Mouse (Mus musculus) CH12.LX (cell line): ENCODE measurements around the gene Ptx4. TPM values are rescaled to one million over a fixed set of nuclear protein-coding genes. Genes with fewer than 3 reads are reported as not detected.

Experiments
- DNase-seq: peaks from one replicate; pipeline ENCODE4 v3.0.0-alpha.2; 2013; ENCODE audit errors: extremely low read depth
- H3K27ac ChIP-seq: 2 replicates; pipeline ENCODE4 v1.5.1; 2012; ENCODE audit warnings: low read depth, mild to moderate bottlenecking, control low read depth, moderate library complexity; ENCODE audit not compliant: insufficient read depth
- H3K27me3 ChIP-seq: replicated peaks from 2 replicates; pipeline ENCODE3; 2012; ENCODE audit warnings: inconsistent platforms
- H3K36me3 ChIP-seq, 2 experiments: replicated peaks in 1 of 2; 2 replicates each; pipeline versions ENCODE3 to v1.6.1; 2012; ENCODE audit warnings: inconsistent platforms in 1 of 2, low read length in 1 of 2, mild to moderate bottlenecking in 1 of 2, mixed read lengths in 1 of 2, moderate library complexity in 1 of 2; ENCODE audit not compliant: control insufficient read depth in 1 of 2, insufficient read depth in 1 of 2
- H3K4me1 ChIP-seq, 2 experiments: 2 replicates each; pipeline ENCODE4 v1.6.1; 2012; ENCODE audit warnings: inconsistent platforms in 1 of 2, moderate library complexity in 1 of 2; ENCODE audit not compliant: insufficient read depth in 2 of 2, control insufficient read depth in 1 of 2
- H3K4me2 ChIP-seq: 2 replicates; pipeline ENCODE4 v1.6.1; 2012; ENCODE audit warnings: low read depth, mild to moderate bottlenecking, control low read depth; ENCODE audit not compliant: poor library complexity, insufficient read depth, severe bottlenecking
- H3K4me3 ChIP-seq, 3 experiments: fragments of 150-350 bp in 1 of 3; sonication (generic) in 1 of 3; replicated peaks in 1 of 3; 2 replicates each; pipeline versions ENCODE3 to v1.5.1; 2011 to 2012; ENCODE audit warnings: low read depth in 2 of 3, low read length in 2 of 3, mild to moderate bottlenecking in 2 of 3, moderate library complexity in 2 of 3, control low read depth in 1 of 3, improper control_type of control experiment in 1 of 3, inconsistent platforms in 1 of 3, mixed read lengths in 1 of 3; ENCODE audit not compliant: poor library complexity in 1 of 3
- H3K79me2 ChIP-seq: replicated peaks from 2 replicates; pipeline ENCODE4 v1.6.1; 2012; ENCODE audit warnings: mild to moderate bottlenecking, moderate library complexity; ENCODE audit not compliant: control insufficient read depth, poor library complexity, insufficient read depth, severe bottlenecking; ENCODE audit errors: extremely low read depth
- H3K9ac ChIP-seq: 2 replicates; pipeline ENCODE4 v1.6.1; 2012; ENCODE audit warnings: low read depth, mild to moderate bottlenecking, control low read depth, moderate library complexity; ENCODE audit not compliant: insufficient read depth
- H3K9me3 ChIP-seq: replicated peaks from 2 replicates; pipeline ENCODE3; 2012; ENCODE audit warnings: low read length, inconsistent platforms, mixed read lengths
- CHD2 ChIP-seq: IDR thresholded peaks from 2 replicates; pipeline ENCODE4 v1.6.1; 2011; ENCODE audit warnings: low read length, improper control_type of control experiment
- CTCF ChIP-seq, 2 experiments: IDR thresholded peaks in 1 of 2; conservative IDR thresholded peaks in 1 of 2; 2 replicates each; pipeline ENCODE4 v1.5.1; 2011 to 2012; ENCODE audit warnings: low read depth in 2 of 2, low read length in 2 of 2, improper control_type of control experiment in 1 of 2, inconsistent platforms in 1 of 2, mild to moderate bottlenecking in 1 of 2, moderate library complexity in 1 of 2
- E2F4 ChIP-seq: IDR thresholded peaks from 2 replicates; pipeline ENCODE4 v1.6.1; 2011; ENCODE audit warnings: low read depth, low read length, improper control_type of control experiment; ENCODE audit not compliant: insufficient replicate concordance
- ELF1 ChIP-seq: IDR thresholded peaks from 2 replicates; pipeline ENCODE4 v1.6.1; 2014; ENCODE audit warnings: low read depth, mild to moderate bottlenecking, inconsistent platforms, low read length, improper control_type of control experiment
- EP300 ChIP-seq: IDR thresholded peaks from 2 replicates; pipeline ENCODE4 v1.6.1; 2011; ENCODE audit warnings: low read length, improper control_type of control experiment
- ETS1 ChIP-seq: conservative IDR thresholded peaks from 2 replicates; pipeline ENCODE4 v1.6.1; 2012; ENCODE audit warnings: low read depth, mild to moderate bottlenecking, inconsistent platforms, low read length, improper control_type of control experiment, moderate library complexity
- HCFC1 ChIP-seq: IDR thresholded peaks from 2 replicates; pipeline ENCODE4 v1.6.1; 2012; ENCODE audit warnings: low read depth, mild to moderate bottlenecking, inconsistent platforms, low read length, improper control_type of control experiment
- MAFK ChIP-seq: IDR thresholded peaks from 2 replicates; pipeline ENCODE4 v1.6.1; 2011; ENCODE audit warnings: low read length, improper control_type of control experiment; ENCODE audit not compliant: insufficient replicate concordance
- MYC ChIP-seq: IDR thresholded peaks from 2 replicates; pipeline ENCODE4 v1.6.1; 2011; ENCODE audit warnings: low read depth, mild to moderate bottlenecking, improper control_type of control experiment, low read length
- POLR2A ChIP-seq: IDR thresholded peaks from 2 replicates; pipeline ENCODE4 v1.6.1; 2011; ENCODE audit warnings: low read depth, mild to moderate bottlenecking, improper control_type of control experiment, low read length
- RAD21 ChIP-seq: IDR thresholded peaks from 2 replicates; pipeline ENCODE4 v1.6.1; 2011; ENCODE audit warnings: low read depth, mild to moderate bottlenecking, low read length, improper control_type of control experiment, moderate library complexity
- SMC3 ChIP-seq: IDR thresholded peaks from 2 replicates; pipeline ENCODE4 v1.6.1; 2011; ENCODE audit warnings: low read depth, low read length, improper control_type of control experiment
- UBTF ChIP-seq: IDR thresholded peaks from 2 replicates; pipeline ENCODE4 v1.6.1; 2012; ENCODE audit warnings: low read depth, mild to moderate bottlenecking, inconsistent platforms, low read length, improper control_type of control experiment, moderate library complexity
- USF1 ChIP-seq: IDR thresholded peaks from 2 replicates; pipeline ENCODE4 v1.6.1; 2014; ENCODE audit warnings: low read depth, mild to moderate bottlenecking, inconsistent platforms, low read length, improper control_type of control experiment
- dilution Hi-C: fragments of 300-500 bp; cut with MboI; formaldehyde crosslinking; loops from 2 replicates; pipeline ENCODE4 v1.14.3; 2020; ENCODE audit warnings: low sequenced_read_pairs; ENCODE audit not compliant: extremely low pct_unique_long_range_greater_than_20kb, extremely low pct_ligation_motif_present
- in situ Hi-C: fragments of 300-500 bp; cut with MboI; formaldehyde crosslinking; loops from 3 replicates; pipeline ENCODE4 v1.14.3; 2019; ENCODE audit warnings: low sequenced_read_pairs, low pct_ligation_motif_present, low pct_unique_long_range_greater_than_20kb, mixed read lengths
- polyA plus RNA-seq: library from polyadenylated mRNA; unstranded; fragments of >175 nt; gene quantifications from 2 replicates; pipeline ENCODE4 v1.2.1, GENCODE M21; 2012; ENCODE audit warnings: low read depth; ENCODE audit not compliant: insufficient read length
- total RNA-seq, 2 experiments: library from RNA; depleted of rRNA; stranded (reverse); fragments of 300-350 nt in 1 of 2; fragments of >200 nt in 1 of 2; gene quantifications; 2 replicates each; pipeline ENCODE4 v1.2.3; 2012 to 2014

Ptx4 gene
- total and polyA plus RNA-seq, 3 experiments = not detected

- dilution Hi-C loops (no loop called here), in situ Hi-C loops (no loop called here)
- Histone ChIP-seq H3K27ac (no peak overlapping the region), H3K4me2 (no peak overlapping the region), H3K9me3 (no peaks in the 10 kb centered on the region), H3K4me3 (no peak overlapping the region), H3K9ac (no peak overlapping the region), H3K4me1 (0 out of 4 replicates have a peak, but pooled peaks cover 0 to under 1% of the 10 kb centered on the region in 2 experiments), H3K36me3 (peaks cover 9 to 93% of the 10 kb centered on the region in 2 experiments), H3K27me3 (no peaks in the 10 kb centered on the region), H3K79me2 (no peaks in the 10 kb centered on the region)
- TF ChIP-seq CTCF (conservative IDR thresholded peaks at IDR 0.05 in 1 of 2, IDR thresholded peaks at IDR 0.05 in 1 of 2; ENCODE audit: low read depth in 2 of 2, low read length in 2 of 2) (peak in 1 of 2 experiments; percentile 50; a peak in 2 of 4 replicates), EP300 (no peak), MYC (no peak), RAD21 (peak; percentile 35), USF1 (no peak), SMC3 (peak; percentile 17; the same call in 1 of the 2 replicates)
- no peak for DNase-seq
These were observed 38.3 kb upstream of the Ptx4 start for GRCm38 (mm10) chr17:25082081-25082847.

- Histone ChIP-seq H3K9ac (no peak overlapping the region), H3K4me3 (no peak overlapping the region), H3K4me2 (no peak overlapping the region), H3K36me3 (peaks cover 11 to 93% of the 10 kb centered on the region in 2 experiments), H3K79me2 (no peaks in the 10 kb centered on the region)
- no peak for DNase-seq
- no peak for TF ChIP-seq CHD2
- no peak for TF ChIP-seq ELF1
- TF ChIP-seq HCFC1 = no peak
- no peak for TF ChIP-seq E2F4
- TF ChIP-seq UBTF = no peak
- TF ChIP-seq ETS1 = no peak
- no peak for TF ChIP-seq MAFK
- no peak for TF ChIP-seq POLR2A
- TF ChIP-seq, all 38 proteins: peak for 0
- dilution Hi-C loops = no loop called here
- Histone ChIP-seq H3K4me1 (no peaks in the 10 kb centered on the region), H3K27me3 (no peaks in the 10 kb centered on the region), H3K27ac (no peak overlapping the region), H3K9me3 (no peaks in the 10 kb centered on the region)
- in situ Hi-C loops = no loop called here
These were observed 37.7 kb upstream of the Ptx4 start for GRCm38 (mm10) chr17:25082887-25083286.
